Mouse (Mus musculus) heart, embryonic 12.5 days (tissue): ENCODE results near the gene Gm10413. TPM values are rescaled to one million over a fixed set of nuclear protein-coding genes. Genes with fewer than 3 reads are reported as not detected.
"Not testable (repeated sequence)": the region's sequence is repeated elsewhere in the genome, so short reads cannot be mapped to it uniquely, and the experiment has no call there.

Source experiments
- ATAC-seq: fragments of 200-750 bp; cut with Nextera tagmentation; 2 replicates; pipeline ENCODE4 v1.8.0; 2017; ENCODE audit warnings: moderate TSS enrichment, moderate library complexity; ENCODE audit not compliant: insufficient number of reproducible peaks, low FRiP score
- H3K27ac ChIP-seq: fragments of 300-500 bp; sonication (generic); 2 replicates; pipeline ENCODE4 v1.5.1; 2016; ENCODE audit warnings: mild to moderate bottlenecking, moderate library complexity; ENCODE audit not compliant: poor library complexity, severe bottlenecking
- H3K27me3 ChIP-seq: fragments of 300-500 bp; sonication (generic); replicated peaks from 2 replicates; pipeline ENCODE4 v1.6.1; 2016; ENCODE audit warnings: mild to moderate bottlenecking, moderate library complexity
- H3K36me3 ChIP-seq: fragments of 300-500 bp; sonication (generic); 2 replicates; pipeline ENCODE4 v1.6.1; 2016; ENCODE audit warnings: mild to moderate bottlenecking, moderate library complexity
- H3K4me1 ChIP-seq: fragments of 300-500 bp; sonication (generic); replicated peaks from 2 replicates; pipeline ENCODE4 v1.6.1; 2016; ENCODE audit warnings: mild to moderate bottlenecking
- H3K4me2 ChIP-seq: fragments of 300-500 bp; sonication (generic); 2 replicates; pipeline ENCODE4 v1.6.1; 2016; ENCODE audit warnings: mild to moderate bottlenecking, moderate library complexity
- H3K4me3 ChIP-seq: fragments of 300-500 bp; sonication (generic); 2 replicates; pipeline ENCODE4 v1.5.1; 2016; ENCODE audit warnings: mild to moderate bottlenecking
- H3K9ac ChIP-seq: fragments of 300-500 bp; sonication (generic); 2 replicates; pipeline ENCODE4 v1.6.1; 2016; ENCODE audit warnings: mild to moderate bottlenecking, moderate library complexity
- H3K9me3 ChIP-seq: fragments of 300-500 bp; sonication (generic); replicated peaks from 2 replicates; pipeline ENCODE4 v1.6.1; 2016; ENCODE audit warnings: mild to moderate bottlenecking, moderate library complexity
- WGBS: fragments of 180-500 bp; shearing (Covaris S2); methylation state at CpG from one replicate; pipeline ENCODE4 v1.1.7; 2016; 5-methylcytosine and 5-hydroxymethylcytosine counted together
- polyA plus RNA-seq: library from polyadenylated mRNA; unstranded; fragments of >200 nt; fragmentation: Nextera tagmentation; extraction: Ambion mirVana; gene quantifications from 2 replicates; pipeline ENCODE4 v1.2.1, GENCODE M21; 2016

Gm10413 gene
- not detected in 2 replicates for polyA plus RNA-seq

DNA sequence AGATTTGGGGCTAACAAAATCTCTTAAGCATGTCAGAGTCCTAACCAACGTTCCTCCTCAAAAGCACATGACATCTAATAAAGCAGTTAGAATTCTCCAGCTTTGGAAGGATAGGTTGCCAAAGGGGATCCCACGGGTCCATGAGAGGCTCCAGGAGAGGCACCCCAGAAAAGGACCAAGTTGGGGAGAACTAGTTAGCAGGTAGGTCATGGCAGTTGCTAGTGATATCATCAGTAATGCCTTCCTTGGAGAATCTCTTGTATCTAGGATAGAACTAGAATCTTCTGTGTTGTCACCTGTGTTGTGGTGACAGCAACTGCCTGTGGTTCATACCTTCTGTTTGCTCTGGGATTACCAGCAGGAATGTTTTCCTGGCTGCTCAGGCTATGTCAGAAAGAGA lies at the start of gene Gm10413:
Gene Gm10413, plus strand, starts transcription at position 301 of the 400 bp plus-strand sequence.
- not testable (repeated sequence) for H3K4me1 ChIP-seq, H3K9me3 ChIP-seq, ATAC-seq, H3K4me2 ChIP-seq, H3K9ac ChIP-seq, H3K4me3 ChIP-seq, H3K27me3 ChIP-seq, H3K27ac ChIP-seq, H3K36me3 ChIP-seq
- WGBS: no CpG with 5 or more reads among the region's 2 CpGs

DNA sequence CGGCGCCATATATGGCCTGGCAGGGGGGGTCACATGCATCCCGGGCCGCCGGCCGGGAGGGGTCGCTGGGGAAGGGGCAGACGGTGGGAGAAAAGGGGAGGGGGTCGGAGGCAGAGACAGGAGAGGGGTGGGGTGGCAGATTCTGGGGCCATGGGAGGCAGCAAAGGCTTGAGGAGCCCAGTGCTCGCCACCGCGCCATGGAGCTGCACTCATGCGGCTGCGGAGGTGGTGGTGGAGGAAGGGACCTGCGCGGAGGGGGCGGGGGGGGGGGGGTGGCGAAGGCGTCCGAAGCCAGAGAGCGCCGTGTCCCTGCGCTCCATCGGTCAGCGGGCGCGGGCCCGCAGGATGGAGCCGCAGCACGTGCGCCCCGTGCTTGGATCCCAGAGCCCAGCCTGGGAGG lies 17.4 kb downstream of the Gm10413 start, which contains the start of gene Gm10409:
Gene Gm10409, plus strand, starts transcription at position 301 of the 400 bp plus-strand sequence.
- ATAC-seq: not testable (repeated sequence)

DNA sequence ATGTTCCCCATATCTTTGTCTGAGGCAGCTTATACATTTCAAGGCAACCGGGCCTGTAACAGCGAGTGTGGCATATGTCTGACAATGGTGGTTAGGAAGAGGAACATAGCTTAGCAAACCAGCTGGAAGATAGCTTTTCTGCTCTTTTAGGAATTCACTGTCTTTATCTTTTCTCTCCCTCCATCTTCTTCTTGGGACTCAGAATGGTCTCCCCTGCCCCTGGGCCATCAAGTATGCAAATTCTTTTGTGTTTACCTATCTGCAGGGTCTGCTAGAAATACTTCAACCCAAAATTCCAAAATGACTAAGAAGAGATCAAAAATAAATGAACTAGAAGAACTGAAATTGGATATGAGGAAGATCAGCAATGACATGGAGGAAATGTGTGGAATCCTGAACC lies 32.9 kb downstream of the Gm10413 start, which contains the start of gene Gm3005:
Gene Gm3005, plus strand, starts transcription at position 301 of the 400 bp plus-strand sequence.
- not testable (repeated sequence) for H3K27me3 ChIP-seq, H3K4me1 ChIP-seq, H3K36me3 ChIP-seq, H3K9ac ChIP-seq, H3K9me3 ChIP-seq, H3K4me3 ChIP-seq, H3K4me2 ChIP-seq, ATAC-seq, H3K27ac ChIP-seq
- WGBS: no CpG with 5 or more reads among the region's 2 CpGs

More for the DNA sequence above, 17.4 kb downstream of the Gm10413 start, which contains the start of gene Gm10409:
- H3K27ac ChIP-seq, H3K4me1 ChIP-seq, H3K4me3 ChIP-seq, H3K4me2 ChIP-seq, H3K27me3 ChIP-seq, H3K9ac ChIP-seq, H3K36me3 ChIP-seq, H3K9me3 ChIP-seq: not testable (repeated sequence)
- WGBS: no CpG with 5 or more reads among the region's 32 CpGs

DNA sequence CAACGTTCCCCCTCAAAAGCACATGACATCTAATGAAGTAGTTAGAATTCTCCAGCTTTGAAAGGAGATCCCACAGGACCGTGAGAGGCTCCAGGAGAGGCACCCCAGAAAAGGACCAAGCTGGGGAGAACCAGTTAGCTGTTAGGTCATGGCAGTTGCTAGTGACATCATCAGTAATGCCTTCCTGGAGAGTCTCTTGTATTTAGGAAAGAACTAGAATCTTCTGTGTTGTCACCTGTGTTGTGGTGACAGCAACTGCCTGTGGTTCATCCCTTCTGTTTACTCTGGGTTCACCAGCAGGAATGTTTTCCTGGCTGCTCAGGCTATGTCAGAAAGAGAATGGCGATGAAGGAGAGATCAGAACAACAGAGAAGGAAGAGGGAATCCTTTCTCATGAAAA lies 54.2 kb downstream of the Gm10413 start, which contains the start of gene Gm10408:
Gene Gm10408, plus strand, starts transcription at position 301 of the 400 bp plus-strand sequence.
- H3K36me3 ChIP-seq, H3K9me3 ChIP-seq, H3K27me3 ChIP-seq, H3K4me3 ChIP-seq, ATAC-seq, H3K4me2 ChIP-seq, H3K4me1 ChIP-seq, H3K27ac ChIP-seq, H3K9ac ChIP-seq: not testable (repeated sequence)
- no CpG with 5 or more reads among the region's 3 CpGs for WGBS

Other genes with a start within 250 kb of the Gm10413 start
- 0.19 TPM in 1 of 2 replicates, not detected in the other for gene Gm5795, start 206.8 kb upstream of the Gm10413 start, polyA plus RNA-seq
- 37.9 and 41.8 TPM in 2 replicates for gene D830030K20Rik, start 186.6 kb upstream of the Gm10413 start, polyA plus RNA-seq
- gene Gm2956, start 62.5 kb upstream of the Gm10413 start, polyA plus RNA-seq: 1.5 and 2.0 TPM in 2 replicates
- gene Gm10409, start 17.5 kb downstream of the Gm10413 start, polyA plus RNA-seq: 7.4 and 8.2 TPM in 2 replicates
- 11.9 and 13.2 TPM in 2 replicates for gene Gm3005, start 33.0 kb downstream of the Gm10413 start, polyA plus RNA-seq
- gene Gm10408, start 54.3 kb downstream of the Gm10413 start, polyA plus RNA-seq: not detected in 2 replicates
- not detected in 2 replicates for gene Gm3012, start 239.4 kb downstream of the Gm10413 start, polyA plus RNA-seq